Mouse (Mus musculus): ENCODE measurements at regions not wholly inside any gene's neighbourhood (a gene's known extent, or its start where the extent isn't known, plus 50 kb on each side); places are given as distances from the start of the nearest gene placed in this dataset.
A peak's percentile ranks its signal among the peaks of the same experiment; 100 is the strongest.

- Histone ChIP-seq H3K4me1 (replicated peaks) (0 out of 2 replicates have a peak, but pooled peaks cover 2% of the 10 kb centered on the region), H3K4me2 (no peak overlapping the region), H3K4me3 (no peak overlapping the region), H3K27ac (ENCODE audit: poor library complexity, severe bottlenecking) (no peak overlapping the region), H3K9ac (no peak overlapping the region), H3K36me3 (no peaks in the 10 kb centered on the region), H3K9me3 (replicated peaks) (no peaks in the 10 kb centered on the region), H3K27me3 (replicated peaks) (no peaks in the 10 kb centered on the region)
- 67% methylated on average over 3 of the region's 3 CpGs for WGBS
- no peak for ATAC-seq (ENCODE audit: insufficient number of reproducible peaks, low FRiP score)
Measured at GRCm38 (mm10) chr11:111530912-111531311, 464.9 kb downstream of the Kcnj2 start.

- Histone ChIP-seq H3K27me3 (replicated peaks) (no peaks in the 10 kb centered on the region), H3K36me3 (no peaks in the 10 kb centered on the region), H3K4me2 (no peak overlapping the region), H3K4me3 (no peak overlapping the region), H3K9ac (no peak overlapping the region), H3K4me1 (replicated peaks) (0 out of 2 replicates have a peak, but pooled peaks cover 4% of the 10 kb centered on the region), H3K9me3 (replicated peaks) (no peaks in the 10 kb centered on the region), H3K27ac (ENCODE audit: poor library complexity, severe bottlenecking) (no peak overlapping the region)
- no peak for ATAC-seq (ENCODE audit: insufficient number of reproducible peaks, low FRiP score)
- 37% methylated on average over 5 of the region's 5 CpGs for WGBS
Measured at GRCm38 (mm10) chr11:111532457-111532856, 466.5 kb downstream of the Kcnj2 start.

- Histone ChIP-seq H3K27me3 (replicated peaks) (no peaks in the 10 kb centered on the region), H3K9me3 (replicated peaks) (no peaks in the 10 kb centered on the region), H3K4me2 (peak overlapping the region; percentile 40), H3K4me3 (no peak overlapping the region), H3K27ac (ENCODE audit: poor library complexity, severe bottlenecking) (no peak overlapping the region), H3K4me1 (replicated peaks) (0 out of 2 replicates have a peak, but pooled peaks cover 4% of the 10 kb centered on the region), H3K36me3 (no peaks in the 10 kb centered on the region), H3K9ac (no peak overlapping the region)
- WGBS, result 34% methylated on average over 17 of the region's 17 CpGs
- no peak for ATAC-seq (ENCODE audit: insufficient number of reproducible peaks, low FRiP score)
Measured at GRCm38 (mm10) chr11:111536040-111536836, 470.3 kb downstream of the Kcnj2 start.

GRCm38 (mm10) chr11:111537654-111538053, 471.7 kb downstream of the Kcnj2 start:
- H3K27me3 ChIP-seq (replicated peaks), result no peaks in the 10 kb centered on the region
- no peaks in the 10 kb centered on the region for H3K36me3 ChIP-seq
- no peaks in the 10 kb centered on the region for H3K9me3 ChIP-seq (replicated peaks)
- WGBS, result 27% methylated on average over 3 of the region's 3 CpGs
- no peak overlapping the region for H3K9ac ChIP-seq
- no peak for ATAC-seq (ENCODE audit: insufficient number of reproducible peaks, low FRiP score)
- H3K4me1 ChIP-seq (replicated peaks), result 0 out of 2 replicates have a peak, but pooled peaks cover 4% of the 10 kb centered on the region
- H3K4me3 ChIP-seq, result no peak overlapping the region
- H3K4me2 ChIP-seq, result no peak overlapping the region
- H3K27ac ChIP-seq (ENCODE audit: poor library complexity, severe bottlenecking), result no peak overlapping the region

- Histone ChIP-seq H3K4me1 (replicated peaks) (0 out of 2 replicates have a peak, but pooled peaks cover 4% of the 10 kb centered on the region), H3K4me3 (no peak overlapping the region), H3K36me3 (no peaks in the 10 kb centered on the region), H3K27me3 (replicated peaks) (no peaks in the 10 kb centered on the region), H3K9me3 (replicated peaks) (no peaks in the 10 kb centered on the region), H3K27ac (ENCODE audit: poor library complexity, severe bottlenecking) (no peak overlapping the region), H3K4me2 (no peak overlapping the region), H3K9ac (no peak overlapping the region)
- 69% methylated on average over 6 of the region's 6 CpGs for WGBS
- ATAC-seq (ENCODE audit: insufficient number of reproducible peaks, low FRiP score), result no peak
Measured at GRCm38 (mm10) chr11:111539960-111540359, 474.0 kb downstream of the Kcnj2 start.

GRCm38 (mm10) chr11:111545291-111545690, 479.3 kb downstream of the Kcnj2 start:
- 83% methylated on average over 4 of the region's 4 CpGs for WGBS
- Histone ChIP-seq H3K4me2 (no peak overlapping the region), H3K9me3 (replicated peaks) (no peaks in the 10 kb centered on the region), H3K4me1 (replicated peaks) (no peaks in the 10 kb centered on the region), H3K4me3 (no peak overlapping the region), H3K9ac (no peak overlapping the region), H3K36me3 (no peaks in the 10 kb centered on the region), H3K27ac (ENCODE audit: poor library complexity, severe bottlenecking) (no peak overlapping the region), H3K27me3 (replicated peaks) (no peaks in the 10 kb centered on the region)
- ATAC-seq (ENCODE audit: insufficient number of reproducible peaks, low FRiP score), result no peak

- Histone ChIP-seq H3K27ac (ENCODE audit: poor library complexity, severe bottlenecking) (no peak overlapping the region), H3K36me3 (no peaks in the 10 kb centered on the region), H3K9me3 (replicated peaks) (no peaks in the 10 kb centered on the region), H3K9ac (no peak overlapping the region), H3K4me2 (no peak overlapping the region), H3K4me1 (replicated peaks) (no peaks in the 10 kb centered on the region), H3K4me3 (no peak overlapping the region), H3K27me3 (replicated peaks) (no peaks in the 10 kb centered on the region)
- no peak for ATAC-seq (ENCODE audit: insufficient number of reproducible peaks, low FRiP score)
Measured at GRCm38 (mm10) chr11:111555131-111555530, 489.2 kb downstream of the Kcnj2 start.

- Histone ChIP-seq H3K4me2 (no peak overlapping the region), H3K9me3 (replicated peaks) (no peaks in the 10 kb centered on the region), H3K36me3 (no peaks in the 10 kb centered on the region), H3K27me3 (replicated peaks) (no peaks in the 10 kb centered on the region), H3K27ac (ENCODE audit: poor library complexity, severe bottlenecking) (no peak overlapping the region), H3K4me3 (no peak overlapping the region), H3K9ac (no peak overlapping the region), H3K4me1 (replicated peaks) (no peaks in the 10 kb centered on the region)
- WGBS, result 80% methylated on average over 6 of the region's 6 CpGs
- ATAC-seq (ENCODE audit: insufficient number of reproducible peaks, low FRiP score), result no peak
Measured at GRCm38 (mm10) chr11:111555615-111556014, 489.7 kb downstream of the Kcnj2 start.

- Histone ChIP-seq H3K4me1 (replicated peaks) (no peaks in the 10 kb centered on the region), H3K4me2 (no peak overlapping the region), H3K9ac (no peak overlapping the region), H3K36me3 (no peaks in the 10 kb centered on the region), H3K27ac (ENCODE audit: poor library complexity, severe bottlenecking) (no peak overlapping the region), H3K27me3 (replicated peaks) (no peaks in the 10 kb centered on the region), H3K4me3 (no peak overlapping the region), H3K9me3 (replicated peaks) (no peaks in the 10 kb centered on the region)
- WGBS, result 77% methylated on average over 9 of the region's 9 CpGs
- ATAC-seq (ENCODE audit: insufficient number of reproducible peaks, low FRiP score), result no peak
Measured at GRCm38 (mm10) chr11:111558302-111559140, 492.6 kb downstream of the Kcnj2 start.

GRCm38 (mm10) chr11:111563171-111563570, 497.2 kb downstream of the Kcnj2 start:
- Histone ChIP-seq H3K9ac (no peak overlapping the region), H3K4me2 (no peak overlapping the region), H3K4me1 (replicated peaks) (no peaks in the 10 kb centered on the region), H3K4me3 (no peak overlapping the region), H3K36me3 (no peaks in the 10 kb centered on the region), H3K27me3 (replicated peaks) (no peaks in the 10 kb centered on the region), H3K9me3 (replicated peaks) (no peaks in the 10 kb centered on the region), H3K27ac (ENCODE audit: poor library complexity, severe bottlenecking) (no peak overlapping the region)
- 64% methylated on average over 5 of the region's 5 CpGs for WGBS
- no peak for ATAC-seq (ENCODE audit: insufficient number of reproducible peaks, low FRiP score)

GRCm38 (mm10) chr11:111568041-111568440, 502.1 kb downstream of the Kcnj2 start:
- 88% methylated on average over 6 of the region's 6 CpGs for WGBS
- Histone ChIP-seq H3K9ac (no peak overlapping the region), H3K36me3 (no peaks in the 10 kb centered on the region), H3K9me3 (replicated peaks) (peaks cover 2% of the 10 kb centered on the region; the same call in 1 of the 2 replicates), H3K4me2 (no peak overlapping the region), H3K4me3 (no peak overlapping the region), H3K4me1 (replicated peaks) (no peaks in the 10 kb centered on the region), H3K27ac (ENCODE audit: poor library complexity, severe bottlenecking) (no peak overlapping the region), H3K27me3 (replicated peaks) (no peaks in the 10 kb centered on the region)
- no peak for ATAC-seq (ENCODE audit: insufficient number of reproducible peaks, low FRiP score)

Data from heart, embryonic 12.5 days (tissue).